Mouse (Mus musculus): ENCODE data around the gene Chac1. TPM values are rescaled to one million over a fixed set of nuclear protein-coding genes. Genes with fewer than 3 reads are reported as not detected.

Chac1 gene
- total and polyA plus RNA-seq, 2 experiments from 2014 or later = 0.11 to 0.52 TPM

DNA sequence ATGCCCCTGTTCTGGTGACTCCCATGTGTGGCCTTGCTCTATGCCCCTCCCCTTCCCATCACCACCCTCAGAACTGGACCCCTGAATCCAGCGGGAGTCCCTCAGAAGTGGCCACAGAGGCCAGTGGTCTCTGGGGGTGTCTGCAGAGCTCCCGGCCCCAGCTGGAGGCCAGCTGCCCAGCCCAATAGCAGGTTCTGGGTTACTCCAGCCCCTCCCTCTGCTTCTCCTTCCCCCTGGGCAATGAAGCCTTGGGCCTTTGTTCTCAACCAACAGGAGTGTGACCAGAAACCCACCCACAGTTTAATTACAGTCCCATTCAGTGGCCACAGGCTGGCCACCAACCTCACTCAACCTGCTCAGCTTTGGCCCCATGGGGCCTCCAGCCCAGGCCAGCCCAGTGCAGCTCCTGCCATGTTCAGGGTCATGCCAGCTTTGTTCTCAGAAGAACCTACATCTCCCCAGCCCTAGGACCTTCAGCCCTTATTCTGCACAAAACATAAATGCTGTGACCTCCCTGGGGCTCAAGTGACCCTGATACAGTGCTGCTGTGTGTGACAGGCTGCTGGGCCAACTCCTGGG, 38.6 kb upstream of the Chac1 start:
- Histone ChIP-seq H3K4me2 (ENCODE audit: low read depth, low read length) (no peak overlapping the region), H3K4me3 (ENCODE audit: low read depth, low read length) (no peak overlapping the region), H3K27me3 (ENCODE audit: control insufficient read depth, insufficient read depth, low read length) (no peaks in the 10 kb centered on the region), H3K4me1 (ENCODE audit: control insufficient read depth, insufficient read depth) (no peaks in the 10 kb centered on the region), H3K9me3 (replicated peaks; ENCODE audit: control insufficient read depth, low read length) (no peaks in the 10 kb centered on the region), H3K9ac (replicated peaks; ENCODE audit: low read depth, low read length) (no peak overlapping the region), H3K27ac (ENCODE audit: low read depth) (peak overlapping the region; percentile 65; the same call in 1 of the 2 replicates), H3K36me3 (replicated peaks; ENCODE audit: control insufficient read depth, insufficient read depth, low read length) (no peaks in the 10 kb centered on the region)
- ATAC-seq (ENCODE audit: insufficient read depth, low read depth) = no peak
- DNase-seq (ENCODE audit: low spot score) = no peak
- 63% methylated on average over 2 of the region's 2 CpGs for WGBS
- TF ChIP-seq CTCF (IDR thresholded peaks at IDR 0.05; ENCODE audit: low read depth) = no peak
- TF ChIP-seq EP300 (IDR thresholded peaks at IDR 0.05; ENCODE audit: low read depth) = no peak

DNA sequence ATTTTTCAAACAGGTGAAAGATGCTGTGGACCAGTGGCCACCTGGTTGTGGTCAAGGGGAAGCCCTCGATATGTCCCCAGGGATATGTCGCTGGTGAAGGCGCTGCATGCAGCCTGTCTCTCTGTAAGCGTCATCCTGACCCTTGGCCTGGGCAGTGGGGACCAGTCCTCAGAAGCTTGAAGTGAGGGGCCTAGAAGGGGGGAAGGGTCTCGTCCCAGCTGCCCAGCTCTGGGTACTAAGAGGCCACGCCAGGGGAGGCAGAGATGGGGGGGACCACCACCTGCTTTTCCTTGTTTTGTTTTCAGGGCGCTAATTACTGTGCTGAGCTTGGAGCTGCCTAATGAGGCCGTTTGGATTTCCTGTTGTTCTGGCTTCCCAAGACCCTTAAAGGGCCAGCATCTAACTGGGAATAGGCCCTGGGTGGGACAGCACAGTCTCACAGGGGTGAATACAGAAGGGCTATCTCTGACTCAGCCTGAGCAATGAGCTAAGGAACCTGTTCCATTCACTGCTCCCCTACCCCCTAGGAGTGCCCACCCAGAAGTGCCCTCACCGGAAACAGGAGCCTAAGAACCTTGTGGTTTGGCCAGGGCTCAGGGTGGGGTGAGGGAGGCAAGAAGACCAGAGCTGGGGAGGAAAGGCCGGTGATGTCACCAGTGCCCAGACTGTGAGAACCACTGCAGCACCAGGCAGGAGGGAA, 37.1 kb upstream of the Chac1 start:
- Histone ChIP-seq H3K4me2 (ENCODE audit: low read depth, low read length) (0 out of 2 replicates have a peak overlapping the region, but pooled peaks have one; percentile 18), H3K9ac (replicated peaks; ENCODE audit: low read depth, low read length) (no peak overlapping the region), H3K4me3 (ENCODE audit: low read depth, low read length) (no peak overlapping the region), H3K4me1 (ENCODE audit: control insufficient read depth, insufficient read depth) (no peaks in the 10 kb centered on the region), H3K27ac (ENCODE audit: low read depth) (peak overlapping the region; percentile 68), H3K36me3 (replicated peaks; ENCODE audit: control insufficient read depth, insufficient read depth, low read length) (no peaks in the 10 kb centered on the region), H3K27me3 (ENCODE audit: control insufficient read depth, insufficient read depth, low read length) (no peaks in the 10 kb centered on the region), H3K9me3 (replicated peaks; ENCODE audit: control insufficient read depth, low read length) (no peaks in the 10 kb centered on the region)
- 38% methylated on average over 10 of the region's 10 CpGs for WGBS
- TF ChIP-seq CTCF (IDR thresholded peaks at IDR 0.05; ENCODE audit: low read depth) (no peak), EP300 (IDR thresholded peaks at IDR 0.05; ENCODE audit: low read depth) (no peak)
- no peak; the same call in 1 of the 2 replicates for ATAC-seq (ENCODE audit: insufficient read depth, low read depth)
- no peak for DNase-seq (ENCODE audit: low spot score)

DNA sequence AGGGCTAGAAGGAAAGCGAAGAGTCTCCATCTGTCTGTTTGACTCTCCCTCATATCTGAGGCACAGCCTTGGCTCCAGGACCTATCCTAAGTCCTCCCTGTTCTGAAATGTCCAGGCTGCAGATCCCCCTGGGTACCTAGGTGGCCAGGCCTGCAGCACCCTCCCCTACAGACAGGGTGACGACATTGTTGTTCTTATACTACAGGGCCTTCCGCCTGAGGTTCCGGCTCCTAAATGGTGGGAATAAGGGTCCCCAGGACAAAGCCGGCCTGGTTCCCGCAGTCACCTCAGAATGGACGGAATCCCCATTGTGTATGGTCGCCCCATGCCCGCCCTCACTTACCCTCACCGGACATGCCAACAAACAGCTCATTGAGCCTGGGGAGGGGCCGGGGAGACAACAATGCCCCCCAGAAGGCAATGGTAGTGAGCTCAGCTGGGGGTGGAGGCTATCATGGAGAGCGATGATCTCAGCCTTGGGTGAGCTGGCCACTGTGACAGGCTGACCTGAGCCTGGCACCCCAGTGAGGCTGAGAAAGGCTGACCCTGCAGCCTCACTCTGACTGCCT, 36.2 kb upstream of the Chac1 start:
- Histone ChIP-seq H3K4me3 (ENCODE audit: low read depth, low read length) (no peak overlapping the region), H3K9me3 (replicated peaks; ENCODE audit: control insufficient read depth, low read length) (no peaks in the 10 kb centered on the region), H3K27me3 (ENCODE audit: control insufficient read depth, insufficient read depth, low read length) (no peaks in the 10 kb centered on the region), H3K4me1 (ENCODE audit: control insufficient read depth, insufficient read depth) (no peaks in the 10 kb centered on the region), H3K9ac (replicated peaks; ENCODE audit: low read depth, low read length) (no peak overlapping the region), H3K36me3 (replicated peaks; ENCODE audit: control insufficient read depth, insufficient read depth, low read length) (no peaks in the 10 kb centered on the region), H3K4me2 (ENCODE audit: low read depth, low read length) (no peak overlapping the region), H3K27ac (ENCODE audit: low read depth) (peak overlapping the region; percentile 68)
- ATAC-seq (ENCODE audit: insufficient read depth, low read depth) = peak; percentile 10; the same call in 1 of the 2 replicates
- 59% methylated on average over 12 of the region's 12 CpGs for WGBS
- no peak for DNase-seq (ENCODE audit: low spot score)
- TF ChIP-seq EP300 (IDR thresholded peaks at IDR 0.05; ENCODE audit: low read depth) = no peak
- TF ChIP-seq CTCF (IDR thresholded peaks at IDR 0.05; ENCODE audit: low read depth) = no peak

DNA sequence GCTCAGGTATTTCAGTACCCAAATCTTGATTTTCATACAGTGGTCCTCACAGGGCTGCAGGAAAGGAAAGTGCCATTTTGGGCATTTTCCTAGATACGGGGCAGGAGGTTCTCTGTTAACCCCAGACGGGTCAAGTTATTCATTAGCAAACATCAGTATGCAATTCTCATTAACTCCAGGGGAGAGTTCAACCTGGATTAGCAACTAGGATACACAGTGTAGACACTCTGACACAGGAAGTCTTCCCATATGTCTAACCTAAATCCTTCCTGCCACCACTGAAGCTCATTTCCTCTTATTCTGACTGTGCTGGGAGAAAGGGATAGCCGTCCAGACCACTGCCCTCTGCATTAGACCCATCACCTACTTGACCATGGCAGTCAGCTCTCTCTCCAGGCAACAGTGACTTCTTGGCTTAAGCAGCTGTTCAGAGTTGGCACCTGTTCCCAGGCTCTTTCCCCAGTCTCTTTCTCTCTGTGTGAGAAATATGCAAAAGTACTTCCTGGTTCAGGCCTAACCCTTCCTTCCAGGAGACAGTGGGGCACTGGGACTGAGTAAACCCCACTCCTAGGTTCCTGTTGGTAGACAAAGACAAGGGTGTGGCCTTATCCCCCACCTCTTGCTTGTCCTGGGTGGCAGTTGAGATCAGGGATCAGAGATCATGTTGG, 32.9 kb upstream of the Chac1 start:
- peaks cover 22% of the 10 kb centered on the region for H3K27me3 ChIP-seq (ENCODE audit: control insufficient read depth, insufficient read depth, low read length)

DNA sequence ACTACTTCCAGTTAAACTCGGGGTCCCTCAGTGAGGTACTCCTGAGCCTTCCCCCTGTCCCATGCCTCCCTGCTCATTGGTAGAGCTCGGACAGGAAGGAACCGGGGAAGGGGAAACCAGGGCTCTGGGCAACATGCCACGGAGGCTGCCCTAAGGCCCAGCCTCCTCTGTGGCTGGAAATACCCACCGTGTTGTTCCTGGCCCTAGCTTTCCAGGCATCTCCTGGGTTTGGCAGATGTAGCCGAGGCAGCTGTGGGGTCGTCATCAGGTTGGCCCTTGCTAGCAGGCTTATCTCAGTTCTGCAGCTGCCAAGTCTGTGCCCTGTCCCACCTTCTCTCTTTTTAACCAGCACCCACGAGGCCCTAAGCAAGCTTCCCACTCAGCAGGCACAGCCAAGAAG, 30.5 kb upstream of the Chac1 start:
- no peak overlapping the region for H3K4me2 ChIP-seq (ENCODE audit: low read depth, low read length)
- H3K27ac ChIP-seq (ENCODE audit: low read depth) = peak overlapping the region; percentile 2; the same call in 1 of the 2 replicates
- 27% methylated on average over 8 of the region's 8 CpGs for WGBS
- DNase-seq (ENCODE audit: low spot score) (no peak), ATAC-seq (ENCODE audit: insufficient read depth, low read depth) (0 out of 2 replicates have a peak, but pooled peaks have one; percentile 8)
- no peak overlapping the region for H3K4me3 ChIP-seq (ENCODE audit: low read depth, low read length)
- H3K9me3 ChIP-seq (replicated peaks; ENCODE audit: control insufficient read depth, low read length) = no peaks in the 10 kb centered on the region
- H3K9ac ChIP-seq (replicated peaks; ENCODE audit: low read depth, low read length) = no peak overlapping the region
- no peak for TF ChIP-seq CTCF (IDR thresholded peaks at IDR 0.05; ENCODE audit: low read depth)
- TF ChIP-seq EP300 (IDR thresholded peaks at IDR 0.05; ENCODE audit: low read depth) = no peak
- H3K36me3 ChIP-seq (replicated peaks; ENCODE audit: control insufficient read depth, insufficient read depth, low read length) = no peaks in the 10 kb centered on the region
- H3K27me3 ChIP-seq (ENCODE audit: control insufficient read depth, insufficient read depth, low read length) = peaks cover 45% of the 10 kb centered on the region
- peaks cover 27% of the 10 kb centered on the region; the same call in 1 of the 2 replicates for H3K4me1 ChIP-seq (ENCODE audit: control insufficient read depth, insufficient read depth)

More for the DNA sequence above, 32.9 kb upstream of the Chac1 start:
- Histone ChIP-seq H3K36me3 (replicated peaks; ENCODE audit: control insufficient read depth, insufficient read depth, low read length) (no peaks in the 10 kb centered on the region), H3K4me2 (ENCODE audit: low read depth, low read length) (no peak overlapping the region), H3K9ac (replicated peaks; ENCODE audit: low read depth, low read length) (no peak overlapping the region), H3K4me3 (ENCODE audit: low read depth, low read length) (no peak overlapping the region), H3K27ac (ENCODE audit: low read depth) (peak overlapping the region; percentile 43; the same call in 1 of the 2 replicates), H3K4me1 (ENCODE audit: control insufficient read depth, insufficient read depth) (peaks cover 18% of the 10 kb centered on the region; the same call in 1 of the 2 replicates), H3K9me3 (replicated peaks; ENCODE audit: control insufficient read depth, low read length) (no peaks in the 10 kb centered on the region)
- no peak for TF ChIP-seq CTCF (IDR thresholded peaks at IDR 0.05; ENCODE audit: low read depth)
- TF ChIP-seq EP300 (IDR thresholded peaks at IDR 0.05; ENCODE audit: low read depth) = no peak
- no peak for ATAC-seq (ENCODE audit: insufficient read depth, low read depth)
- 61% methylated on average over 3 of the region's 3 CpGs for WGBS
- DNase-seq (ENCODE audit: low spot score) = no peak
